Mouse (Mus musculus) bone marrow, adult 2 months (tissue): ENCODE measurements at regions not wholly inside any gene's neighbourhood (a gene's known extent, or its start where the extent isn't known, plus 50 kb on each side); places are given as distances from the start of the nearest gene placed in this dataset.

Source experiments
- H3K27ac ChIP-seq: fragments of 200-500 bp; 2 replicates; pipeline ENCODE4 v1.5.1; 2012; ENCODE audit warnings: low read depth, mild to moderate bottlenecking, control low read depth, inconsistent platforms, low read length; ENCODE audit not compliant: control insufficient read depth, poor library complexity, insufficient read depth
- H3K4me1 ChIP-seq: fragments of 200-500 bp; 2 replicates; pipeline ENCODE4 v1.6.1; 2011; ENCODE audit warnings: low read length; ENCODE audit not compliant: control insufficient read depth, insufficient read depth
- H3K4me3 ChIP-seq: fragments of 200-500 bp; replicated peaks from 2 replicates; pipeline ENCODE3; 2011; ENCODE audit warnings: mild to moderate bottlenecking, low read depth, low read length, control low read depth; ENCODE audit not compliant: control insufficient read depth
- CTCF ChIP-seq: fragments of 200-500 bp; IDR thresholded peaks from 2 replicates; pipeline ENCODE4 v1.5.1; 2011; ENCODE audit warnings: low read length, control low read depth; ENCODE audit not compliant: control insufficient read depth, insufficient read depth
- POLR2A ChIP-seq: fragments of 200-500 bp; IDR thresholded peaks from 2 replicates; pipeline ENCODE4 v1.6.1; 2011; ENCODE audit warnings: low read depth, mild to moderate bottlenecking, control low read depth, low read length, borderline replicate concordance; ENCODE audit not compliant: control insufficient read depth
- whole genome bisulfite sequencing: fragments of 180-500 bp; shearing (Covaris S2); methylation state at CpG from one replicate; pipeline ENCODE4 v1.1.7; 2018; 5-methylcytosine and 5-hydroxymethylcytosine counted together

DNA sequence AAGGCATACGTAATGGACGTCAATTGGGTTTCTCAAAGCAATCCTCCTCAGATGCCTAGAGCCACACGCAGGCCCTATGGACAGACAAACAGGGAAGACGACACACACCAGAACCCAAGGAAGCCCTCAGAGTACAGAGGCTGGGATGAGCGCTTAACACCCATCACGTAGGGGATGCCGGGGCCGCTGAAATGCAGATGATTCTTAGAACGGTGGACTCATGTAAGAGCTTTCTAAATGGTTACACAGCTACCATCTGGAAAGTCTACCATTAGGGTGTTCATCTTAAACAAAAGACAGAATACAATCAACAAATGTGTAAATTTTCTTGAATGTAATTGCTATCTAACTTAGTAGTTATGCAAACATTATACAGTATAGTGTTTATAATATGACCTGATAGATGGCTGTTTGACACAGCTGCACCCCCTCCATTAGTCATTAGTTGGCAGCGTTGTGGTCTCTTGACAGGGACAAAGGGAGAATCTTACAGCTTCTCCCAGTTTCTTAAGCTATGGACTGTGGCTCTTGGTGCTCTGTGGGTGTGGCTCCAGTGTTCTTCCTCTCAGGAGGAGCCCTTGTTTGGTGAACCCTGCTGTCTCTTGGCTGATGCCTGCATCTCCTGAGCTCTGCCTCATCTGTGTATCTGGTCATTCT, 259.4 kb upstream of the Runx1 start:
- Histone ChIP-seq H3K27ac (no peak overlapping the region), H3K4me1 (no peaks in the 10 kb centered on the region), H3K4me3 (no peak overlapping the region)
- 86% methylated on average over 10 of the region's 10 CpGs for WGBS
- TF ChIP-seq CTCF (no peak), POLR2A (no peak)

- 56% methylated on average over 2 of the region's 2 CpGs for WGBS
- Histone ChIP-seq H3K4me1 (no peaks in the 10 kb centered on the region), H3K4me3 (no peak overlapping the region), H3K27ac (no peak overlapping the region)
- TF ChIP-seq POLR2A (no peak), CTCF (no peak)
Observed at GRCm38 (mm10) chr16:93083756-93084155, 257.8 kb upstream of the Runx1 start.

DNA sequence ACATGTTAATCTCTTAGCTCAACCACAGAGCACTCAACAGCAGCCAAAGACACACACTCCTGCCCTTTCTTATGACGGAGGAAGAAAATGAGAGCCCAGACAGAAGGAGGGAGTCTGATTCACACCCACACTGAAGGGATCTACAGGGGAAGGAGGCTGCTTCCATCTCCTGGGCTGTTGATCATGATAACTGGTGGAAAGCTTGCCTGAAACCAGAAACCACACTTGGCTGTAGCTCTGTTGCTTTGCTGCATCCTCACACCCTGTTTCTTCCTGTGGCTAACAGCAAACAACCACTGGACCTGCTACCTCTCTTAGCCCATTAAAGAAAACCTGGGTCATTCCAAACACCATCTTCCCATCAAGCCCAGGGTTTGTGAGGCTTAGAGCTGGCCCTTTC, 257.2 kb upstream of the Runx1 start:
- no peak for TF ChIP-seq POLR2A
- no peak for TF ChIP-seq CTCF
- 66% methylated on average over 1 of the region's 1 CpGs for WGBS
- H3K4me3 ChIP-seq: no peak overlapping the region
- no peak overlapping the region for H3K27ac ChIP-seq
- H3K4me1 ChIP-seq: no peaks in the 10 kb centered on the region

DNA sequence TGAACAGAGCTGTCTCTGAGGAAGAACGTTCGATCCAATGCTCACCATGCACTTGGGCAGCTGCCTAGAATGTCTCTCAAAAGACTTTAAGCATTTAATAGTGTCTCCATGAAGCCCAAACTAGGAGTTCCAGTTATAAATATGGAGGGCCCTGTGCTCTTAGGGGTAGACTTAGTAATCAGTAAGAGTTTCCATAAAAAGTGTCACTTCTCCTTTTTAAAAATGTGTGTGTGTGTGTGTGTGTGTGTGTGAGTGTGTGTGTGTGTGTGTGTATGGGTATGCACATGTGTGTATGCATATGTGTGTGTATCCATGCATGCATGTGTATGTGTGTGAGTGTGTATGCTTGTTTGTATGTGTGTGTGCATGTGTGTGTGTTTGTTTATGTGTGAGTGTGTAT, 255.6 kb upstream of the Runx1 start:
- TF ChIP-seq POLR2A (no peak), CTCF (no peak)
- 79% methylated on average over 2 of the region's 2 CpGs for WGBS
- no peaks in the 10 kb centered on the region for H3K4me1 ChIP-seq

GRCm38 (mm10) chr16:93079660-93080390, 253.9 kb upstream of the Runx1 start:
- Histone ChIP-seq H3K27ac (no peak overlapping the region), H3K4me1 (no peaks in the 10 kb centered on the region; the same call in 1 of the 2 replicates), H3K4me3 (no peak overlapping the region)
- TF ChIP-seq POLR2A (no peak), CTCF (no peak)
- 80% methylated on average over 17 of the region's 17 CpGs for WGBS

More for the DNA sequence above, 255.6 kb upstream of the Runx1 start:
- Histone ChIP-seq H3K27ac (no peak overlapping the region), H3K4me3 (no peak overlapping the region)

DNA sequence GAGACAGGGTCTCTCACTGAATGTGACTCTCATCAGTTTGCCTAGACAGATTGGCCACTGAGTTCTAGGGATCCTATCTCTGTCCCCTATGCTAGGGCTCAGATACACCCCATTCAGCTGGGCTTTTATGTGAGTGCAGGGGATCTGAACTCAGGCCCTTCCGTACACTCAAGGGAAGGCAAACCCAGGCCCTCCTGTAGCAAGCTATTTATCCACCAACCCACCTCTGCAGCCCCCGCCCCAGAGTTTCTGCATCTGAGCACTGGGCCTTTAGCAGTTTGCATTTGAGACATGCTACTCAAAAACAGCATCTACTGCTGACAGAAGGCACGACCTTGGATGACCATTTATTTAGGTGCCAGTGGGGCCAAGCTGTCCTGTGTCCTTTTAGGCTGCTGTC, 253.0 kb upstream of the Runx1 start:
- Histone ChIP-seq H3K4me3 (no peak overlapping the region), H3K4me1 (no peaks in the 10 kb centered on the region; the same call in 1 of the 2 replicates), H3K27ac (no peak overlapping the region)
- whole genome bisulfite sequencing: 83% methylated on average over 3 of the region's 3 CpGs
- TF ChIP-seq POLR2A (no peak), CTCF (no peak)

GRCm38 (mm10) chr16:93075488-93075887, 249.5 kb upstream of the Runx1 start:
- Histone ChIP-seq H3K27ac (no peak overlapping the region), H3K4me3 (no peak overlapping the region), H3K4me1 (no peaks in the 10 kb centered on the region; the same call in 1 of the 2 replicates)
- WGBS: 89% methylated on average over 11 of the region's 11 CpGs
- no peak for TF ChIP-seq CTCF
- TF ChIP-seq POLR2A: no peak

DNA sequence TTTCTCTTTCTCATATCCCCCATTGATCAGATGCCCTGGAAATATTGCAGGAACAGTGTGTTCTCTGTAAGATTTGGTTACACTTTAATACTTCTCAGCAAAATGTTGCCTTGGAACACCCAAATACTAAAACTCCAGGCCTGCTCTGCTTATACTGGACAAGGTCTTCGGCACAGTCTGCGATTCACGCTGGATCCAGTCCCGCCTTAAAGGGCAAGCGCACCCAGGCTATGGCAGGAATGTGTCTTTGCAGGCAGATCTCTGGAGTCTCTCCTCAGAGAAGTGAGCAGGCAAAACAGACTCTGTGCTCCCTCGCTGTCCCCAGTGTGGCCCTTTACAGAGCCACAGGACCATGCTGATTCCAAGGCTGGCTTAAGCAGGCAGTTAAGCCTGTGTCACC, 246.2 kb upstream of the Runx1 start:
- no peak overlapping the region for H3K27ac ChIP-seq
- H3K4me1 ChIP-seq: no peaks in the 10 kb centered on the region; the same call in 1 of the 2 replicates
- TF ChIP-seq POLR2A: no peak
- no peak for TF ChIP-seq CTCF
- WGBS: 82% methylated on average over 6 of the region's 6 CpGs
- H3K4me3 ChIP-seq: no peak overlapping the region

- Histone ChIP-seq H3K4me3 (no peak overlapping the region), H3K4me1 (no peaks in the 10 kb centered on the region; the same call in 1 of the 2 replicates), H3K27ac (no peak overlapping the region)
- TF ChIP-seq POLR2A (no peak), CTCF (no peak)
- WGBS: 57% methylated on average over 6 of the region's 6 CpGs
Observed at GRCm38 (mm10) chr16:93071726-93072125, 245.8 kb upstream of the Runx1 start.
